Mouse (Mus musculus) fibroblast of lung, adult 2 months (primary cell): ENCODE results near the gene Alg11.

ENCODE experiments used
- DNase-seq: peaks from one replicate; pipeline ENCODE4 v3.0.0-alpha.2; 2011; ENCODE audit warnings: low read depth

Alg11 gene

DNA sequence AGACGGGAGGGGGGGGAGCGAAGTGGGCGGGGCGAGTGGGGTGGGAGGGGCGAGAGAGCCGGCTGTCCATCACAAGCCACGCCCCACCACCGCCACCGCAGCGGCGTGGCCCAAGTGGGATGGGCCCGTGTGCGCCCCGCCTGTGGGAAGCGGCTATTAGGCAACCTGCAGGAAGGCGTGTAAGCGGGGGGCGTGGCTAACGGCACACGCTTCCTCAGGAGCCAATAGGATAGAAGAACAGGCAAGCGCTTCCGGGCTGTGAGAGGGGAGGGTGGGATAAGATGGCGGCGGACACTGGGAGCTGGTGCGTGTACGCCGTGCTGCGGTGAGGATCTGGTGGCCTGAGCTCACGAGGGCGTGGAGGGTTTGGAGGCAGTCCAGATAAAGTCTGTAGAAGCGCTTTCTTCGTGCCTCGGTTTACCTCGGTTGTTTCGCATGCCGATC is at the start of gene Alg11:
TSS of gene Alg11 (plus strand) at position 276 of the 444 bp plus-strand sequence.
- peak; percentile 89 for DNase-seq

DNA sequence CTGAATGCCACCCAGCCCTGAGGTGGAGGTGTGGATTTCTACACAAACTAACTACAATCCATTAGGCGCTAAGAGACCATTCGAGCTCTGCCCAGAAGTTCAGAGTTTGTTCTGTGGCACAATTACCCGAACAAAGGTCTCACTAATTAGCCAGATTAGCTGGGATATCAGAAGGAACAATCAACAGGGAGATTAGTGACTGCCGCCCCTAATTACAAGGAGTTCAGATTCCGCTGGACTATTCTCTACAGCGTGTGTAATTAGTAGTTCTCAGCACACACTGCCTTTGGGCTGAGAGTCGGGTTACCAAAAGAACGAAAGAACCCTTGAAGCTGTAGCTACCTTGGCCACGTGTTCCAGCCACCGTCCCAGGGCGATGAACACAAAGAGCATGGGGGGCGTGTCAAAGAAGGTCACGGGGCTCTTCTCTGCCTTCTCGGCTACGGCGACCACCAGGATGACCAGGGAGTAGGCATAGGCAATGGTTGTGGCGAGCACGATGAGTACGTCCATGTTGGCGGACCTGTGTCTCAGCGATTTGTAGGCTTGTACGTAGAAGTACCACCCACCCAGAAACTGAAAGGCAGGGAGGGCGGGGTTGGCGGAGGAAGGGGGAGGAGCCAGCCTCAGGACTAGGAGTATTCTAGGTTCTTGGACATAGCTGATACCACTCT is 47.4 kb upstream of the Alg11 start:
- no peak for DNase-seq

DNA sequence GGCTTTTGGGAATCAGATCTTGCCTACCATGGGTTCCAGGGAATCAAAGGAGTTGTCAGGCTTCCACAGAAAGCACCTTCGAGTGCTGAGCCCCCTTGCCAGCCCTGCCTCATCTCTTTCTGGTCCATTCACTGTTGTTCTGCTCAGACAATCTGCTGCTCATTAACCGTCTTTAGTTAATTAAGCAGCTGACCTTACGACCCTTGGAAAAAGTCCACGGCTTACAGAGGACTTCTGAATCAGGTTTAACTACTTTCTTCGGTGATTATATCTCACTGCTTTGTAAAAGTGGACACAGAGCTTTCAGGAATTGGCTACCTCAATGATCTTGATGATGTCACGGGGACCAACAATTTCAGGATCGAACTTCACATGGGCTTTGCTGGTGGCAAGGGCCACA is 42.8 kb upstream of the Alg11 start:
- no peak for DNase-seq

DNA sequence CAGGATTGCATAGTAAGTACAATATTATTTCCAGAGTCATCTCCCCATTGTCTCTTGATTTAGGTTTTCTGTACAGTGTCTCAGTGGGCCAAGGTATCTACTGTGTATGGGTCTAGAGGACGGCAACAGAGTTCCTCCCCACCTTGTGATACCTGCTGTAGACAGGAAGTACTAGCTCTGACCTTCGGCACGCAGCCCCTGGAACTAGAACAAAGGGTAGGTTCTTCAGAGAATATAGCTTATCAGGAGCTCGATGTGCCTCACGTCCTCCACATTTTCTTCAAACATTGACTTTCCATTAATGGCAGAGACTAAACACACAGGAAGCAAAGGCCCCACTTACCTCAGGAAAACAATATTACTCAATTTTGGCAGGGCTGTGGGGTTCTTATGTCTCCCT is 41.0 kb upstream of the Alg11 start:
- no peak for DNase-seq

DNA sequence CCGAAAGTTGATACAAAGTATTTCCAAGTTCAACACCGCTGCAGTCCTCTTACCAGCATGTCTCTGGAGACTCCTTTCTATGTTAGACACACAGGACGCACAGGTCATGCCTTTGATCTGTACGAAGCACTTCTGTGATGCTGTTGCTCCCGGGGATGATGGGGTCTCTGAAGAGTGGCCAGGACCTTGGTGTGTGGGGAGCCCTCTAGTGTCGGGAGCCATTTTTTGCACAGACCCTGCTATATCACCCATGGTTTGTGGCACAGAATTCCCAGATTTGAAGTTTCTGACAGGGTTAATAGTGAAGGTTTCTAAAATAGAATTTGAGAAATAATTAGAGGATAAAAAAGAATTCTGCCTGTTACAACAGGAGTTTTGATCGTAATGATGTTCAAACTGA is 38.3 kb upstream of the Alg11 start:
- DNase-seq = no peak

DNA sequence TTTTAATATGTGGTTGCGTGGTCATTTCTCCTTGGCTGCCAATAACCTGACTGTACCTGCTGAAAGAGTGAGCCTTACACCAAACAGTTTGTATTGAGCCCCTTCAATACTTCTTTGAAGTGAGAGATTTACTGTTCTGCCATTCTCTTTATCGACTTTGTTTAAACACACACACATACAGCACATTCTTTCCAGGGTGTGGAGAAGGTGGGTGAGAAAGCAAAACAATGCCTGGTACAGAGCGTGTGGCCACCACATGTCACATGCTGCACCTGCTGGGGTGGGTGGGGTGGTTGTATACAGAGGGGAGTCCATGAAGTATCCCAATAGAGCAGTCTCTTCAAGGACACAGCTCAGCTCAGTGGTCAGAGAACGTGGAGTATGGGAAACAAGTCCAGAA is 35.3 kb upstream of the Alg11 start:
- DNase-seq = no peak

DNA sequence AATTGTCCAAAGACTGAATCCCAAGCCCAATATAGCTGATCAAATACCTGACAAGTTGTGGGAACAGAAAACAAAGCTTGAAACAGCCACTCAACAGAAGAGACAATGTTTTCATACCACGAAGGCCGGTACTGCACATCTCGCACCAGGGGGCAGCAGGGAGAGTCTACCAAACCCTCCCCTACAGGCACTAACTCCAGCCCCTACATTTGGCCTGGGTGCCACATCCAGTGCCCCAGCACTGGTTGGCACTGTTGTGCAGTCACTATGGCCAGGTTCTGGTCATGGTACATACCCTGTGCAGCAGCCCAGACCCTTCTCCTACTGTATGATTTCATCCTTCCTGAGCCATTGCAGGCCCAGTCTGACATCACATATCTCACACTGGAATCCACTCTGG is 31.5 kb upstream of the Alg11 start:
- DNase-seq = no peak

DNA sequence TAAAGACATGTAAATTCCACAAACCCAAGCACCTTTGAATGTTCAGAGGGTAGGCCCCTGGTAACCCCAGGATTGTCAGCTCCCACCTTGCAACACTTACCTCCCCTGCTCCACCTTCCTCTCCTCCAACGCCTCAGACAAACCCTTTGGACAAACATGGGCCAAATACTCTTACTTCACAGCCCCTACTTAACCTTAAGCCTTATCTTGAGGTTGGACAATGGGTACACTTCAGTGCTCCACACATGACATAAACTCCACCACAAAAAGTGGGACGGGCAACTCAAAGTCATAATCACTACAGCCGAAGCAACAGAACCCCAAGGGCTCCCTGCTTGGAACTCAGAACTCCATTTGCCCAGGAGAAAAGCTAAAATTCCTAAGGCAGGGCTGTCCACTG is 29.5 kb upstream of the Alg11 start:
- no peak for DNase-seq

DNA sequence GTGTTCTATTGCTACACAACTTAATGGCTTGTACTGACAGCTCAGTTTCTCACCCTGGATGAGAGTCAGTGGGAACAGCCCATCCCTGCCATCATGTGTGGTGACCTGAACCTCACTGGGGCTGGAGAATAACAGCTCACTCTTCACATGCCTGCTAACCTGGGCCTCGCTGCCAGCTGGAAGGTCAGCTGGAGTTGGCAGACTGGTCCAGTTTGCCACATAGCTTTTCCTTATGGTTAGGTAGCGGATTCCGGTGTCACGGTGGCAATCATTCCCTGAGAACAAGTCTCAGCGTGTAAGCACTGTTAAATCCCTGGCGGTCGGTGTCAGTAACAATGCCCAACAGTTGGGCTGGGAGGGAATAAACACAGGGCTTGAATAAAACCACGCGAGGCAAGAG is 24.4 kb upstream of the Alg11 start:
- DNase-seq = no peak

DNA sequence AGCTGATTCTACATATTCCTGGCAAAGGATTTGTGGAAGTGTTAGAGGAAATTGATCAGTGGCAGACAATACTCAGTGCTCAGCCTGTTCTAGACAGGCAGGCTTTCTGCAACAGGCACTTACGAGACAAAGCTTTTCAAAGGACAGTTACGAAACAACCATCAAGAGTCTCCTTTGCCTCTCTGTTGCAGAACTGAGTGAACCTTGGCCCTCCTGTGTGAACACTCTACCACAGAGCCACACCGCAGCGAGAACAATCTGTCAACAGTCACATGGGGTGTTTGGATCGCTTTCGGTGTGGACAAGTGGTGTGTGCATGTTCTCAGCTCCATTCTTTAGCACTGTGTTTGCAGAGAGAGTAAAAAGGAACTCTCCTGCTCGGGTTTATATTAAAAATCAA is 23.5 kb upstream of the Alg11 start:
- DNase-seq = no peak

DNA sequence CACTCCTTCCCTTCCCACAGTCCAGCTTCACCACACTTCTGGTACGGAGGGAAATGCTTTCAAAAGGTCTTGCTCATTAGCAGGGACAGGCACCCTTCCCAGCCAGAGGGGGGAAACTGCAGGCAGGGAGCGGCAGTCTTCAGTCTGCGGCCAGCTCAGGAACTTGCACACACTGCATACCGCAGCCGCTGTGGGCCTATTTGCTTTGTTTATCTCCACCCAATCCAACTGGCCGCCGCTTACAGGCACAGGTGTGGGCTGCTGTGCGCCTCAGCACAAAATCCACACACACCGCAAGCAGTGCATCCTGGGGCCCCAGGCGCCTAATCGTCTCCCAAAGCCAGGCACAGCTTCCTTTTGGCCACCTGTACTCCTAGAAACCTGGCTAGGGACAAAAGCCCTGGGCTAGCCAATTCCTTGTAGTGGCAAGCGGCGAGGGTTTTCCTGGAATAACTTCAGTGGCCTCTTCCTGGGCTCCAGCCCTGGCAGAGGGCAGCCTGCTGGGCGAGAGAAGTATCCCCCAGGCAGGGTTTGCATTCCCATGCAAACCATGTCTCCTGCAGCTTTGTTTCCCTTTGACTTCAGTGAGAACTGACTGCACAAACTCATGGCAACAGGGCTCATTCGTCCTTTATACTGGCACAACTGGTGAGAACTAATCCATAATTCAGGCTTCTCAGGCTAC is 20.9 kb upstream of the Alg11 start:
- DNase-seq = no peak

DNA sequence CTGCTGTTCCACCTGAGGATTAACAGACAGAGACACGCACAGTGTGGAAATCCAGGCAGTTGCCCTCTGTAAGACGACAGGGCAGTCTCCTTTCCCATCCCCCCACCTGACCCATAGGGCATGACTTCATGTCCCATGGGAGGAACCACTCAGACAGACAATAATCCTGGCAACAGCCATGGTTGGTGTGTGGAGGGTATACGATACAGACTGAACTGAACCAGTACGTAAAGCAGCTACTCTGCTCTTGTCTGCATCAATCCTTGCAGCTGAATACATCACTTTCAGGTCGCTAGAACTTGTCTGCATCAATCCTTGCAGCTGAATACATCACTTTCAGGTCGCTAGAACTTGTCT is 20.4 kb upstream of the Alg11 start:
- no peak for DNase-seq

DNA sequence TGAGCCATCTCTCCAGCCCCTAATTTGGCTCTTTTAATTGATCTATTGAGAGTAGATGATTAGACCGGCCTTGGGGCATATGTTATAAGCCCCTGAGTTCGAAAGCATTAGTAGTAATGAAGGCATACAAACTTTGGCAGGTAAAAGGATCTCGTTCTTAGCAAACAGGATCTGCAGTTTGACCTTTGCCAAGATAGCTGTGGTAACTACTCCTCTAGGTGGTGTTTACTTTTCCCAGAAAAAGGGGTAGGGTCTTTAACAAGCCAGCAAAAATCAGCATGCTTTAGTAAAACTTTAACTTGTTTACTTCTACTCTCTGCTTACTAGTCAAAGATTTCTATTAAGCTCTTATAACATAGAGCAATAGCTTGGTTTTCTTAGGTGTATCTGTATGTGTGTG is 18.0 kb upstream of the Alg11 start:
- no peak for DNase-seq

DNA sequence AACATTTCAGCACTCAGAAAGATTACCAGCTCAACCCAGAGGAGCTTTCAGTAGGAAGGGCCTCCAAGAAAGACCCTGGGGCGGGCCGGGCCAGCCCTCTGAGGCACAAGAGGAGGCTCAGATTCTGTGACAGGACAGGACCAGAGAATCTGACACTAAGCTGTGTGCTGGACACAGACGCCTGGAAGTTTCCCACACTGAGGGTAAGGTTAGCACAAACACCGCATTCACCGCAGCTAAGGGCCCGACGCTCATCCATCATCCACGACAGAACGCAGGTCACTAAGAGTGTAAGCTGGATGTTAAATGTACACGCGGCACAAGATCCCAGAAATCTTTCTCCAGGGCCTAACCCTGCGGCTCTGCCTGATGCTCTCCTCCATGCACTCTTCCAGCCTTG is 16.8 kb upstream of the Alg11 start:
- DNase-seq = no peak

DNA sequence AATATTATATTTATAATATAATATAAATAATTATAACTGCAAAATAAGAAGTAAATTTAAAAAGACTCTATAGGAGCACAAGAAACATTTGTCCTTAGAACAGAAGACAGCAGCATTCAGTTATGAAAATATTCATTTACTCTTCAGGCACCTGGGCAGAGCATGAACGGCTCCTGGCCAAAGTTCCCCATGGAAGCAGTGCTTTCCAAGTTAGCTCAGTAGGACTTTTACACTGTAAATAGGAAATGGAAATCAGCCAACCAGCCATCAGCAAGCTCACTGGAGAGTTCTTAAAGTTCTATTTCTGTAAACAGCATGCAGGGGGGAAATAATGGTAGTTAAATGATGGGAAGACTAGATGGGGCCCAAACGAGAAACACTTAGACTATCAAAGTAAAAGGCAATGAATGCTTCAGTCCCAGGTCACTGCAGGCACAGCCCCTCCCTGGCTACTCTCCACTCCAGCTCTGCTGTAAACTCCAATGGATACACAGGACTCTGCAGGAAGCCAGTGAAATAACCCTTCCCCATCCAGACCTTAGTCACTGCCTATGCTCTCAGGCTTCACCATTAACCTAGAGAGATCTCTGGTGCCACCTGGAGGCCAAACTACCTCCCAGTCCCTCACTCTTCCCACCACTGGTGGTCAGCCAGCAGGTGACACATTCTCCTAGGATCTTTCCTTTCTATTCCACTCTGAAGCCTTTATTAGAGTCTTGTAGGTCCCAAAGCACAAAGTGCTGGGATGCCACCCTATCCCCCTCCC is 12.6 kb upstream of the Alg11 start:
- no peak for DNase-seq

DNA sequence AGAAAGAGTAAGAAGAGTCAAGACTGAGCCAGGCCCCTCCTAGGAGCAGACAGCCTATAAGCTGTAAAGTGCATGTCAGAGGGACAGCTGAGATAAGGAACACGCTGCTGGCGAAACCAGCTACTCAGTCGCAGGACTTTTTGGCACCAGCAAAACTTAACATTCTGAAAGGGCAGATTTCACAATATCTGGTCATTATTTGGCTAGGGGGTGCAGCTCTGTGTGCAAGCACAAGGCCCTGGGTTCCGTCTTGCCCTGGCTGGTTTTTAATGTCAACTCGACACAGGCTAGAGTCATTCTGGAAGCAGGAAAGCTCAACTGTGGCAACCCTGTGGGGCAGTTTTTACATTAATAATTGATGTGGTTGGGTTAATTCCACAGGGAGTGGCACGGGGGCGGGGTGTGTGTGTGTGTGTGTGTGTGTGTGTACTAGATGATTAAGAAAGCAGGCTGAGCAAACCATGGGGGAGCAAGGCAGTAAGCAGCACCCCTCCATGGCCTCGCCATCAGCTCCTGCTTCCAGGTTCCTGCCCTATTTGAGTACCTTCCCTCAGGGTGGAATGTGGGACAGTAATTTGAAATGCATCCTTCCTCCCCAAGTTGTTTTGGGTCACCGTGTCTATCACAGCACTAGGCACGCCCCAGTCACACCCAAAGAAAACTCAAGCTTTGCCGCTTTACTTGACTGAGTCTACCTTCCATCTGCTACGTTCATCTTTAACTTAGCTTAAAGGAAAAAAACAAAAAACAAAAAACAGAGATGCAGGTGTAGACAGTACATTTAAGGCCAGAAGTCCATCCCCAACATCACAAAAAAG is 5.6 kb upstream of the Alg11 start:
- no peak for DNase-seq

DNA sequence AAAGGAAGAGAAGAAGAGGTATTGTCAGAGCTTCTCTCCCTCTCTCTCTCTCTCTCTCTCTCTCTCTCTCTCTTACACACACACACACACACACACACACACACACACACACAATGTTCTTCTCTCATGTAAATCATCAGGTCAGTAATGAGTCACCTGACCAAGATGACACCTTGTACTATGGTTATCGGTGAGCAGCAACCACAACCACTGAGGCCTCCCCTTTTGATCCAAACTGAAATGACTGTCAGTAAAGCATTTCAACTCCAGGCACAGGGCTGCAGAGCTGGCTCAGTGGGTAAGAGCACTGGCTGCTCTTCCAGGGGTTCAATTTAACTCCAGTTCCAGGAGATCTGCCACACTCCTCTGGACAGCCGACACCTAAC is 5.0 kb upstream of the Alg11 start:
- DNase-seq = no peak

DNA sequence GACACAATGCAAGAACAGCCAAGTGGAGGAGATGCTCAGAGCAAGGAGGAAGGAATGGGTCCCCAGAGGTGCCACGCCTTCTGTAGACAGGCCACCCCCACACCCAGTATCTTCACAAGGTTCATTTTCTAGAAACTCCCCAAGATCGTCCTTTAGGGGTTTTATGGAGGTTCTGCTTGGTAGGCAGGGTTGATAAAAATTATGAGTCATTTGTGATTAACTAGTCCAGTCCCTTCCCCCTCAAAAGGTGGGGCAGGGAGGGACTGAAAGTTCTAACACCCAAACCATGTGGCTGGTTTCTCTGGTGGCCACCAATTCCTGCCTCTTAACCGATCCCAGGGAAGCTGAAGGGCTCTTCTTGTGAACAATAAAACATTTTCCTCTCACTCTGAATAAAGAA is 3.7 kb upstream of the Alg11 start:
- DNase-seq = no peak

DNA sequence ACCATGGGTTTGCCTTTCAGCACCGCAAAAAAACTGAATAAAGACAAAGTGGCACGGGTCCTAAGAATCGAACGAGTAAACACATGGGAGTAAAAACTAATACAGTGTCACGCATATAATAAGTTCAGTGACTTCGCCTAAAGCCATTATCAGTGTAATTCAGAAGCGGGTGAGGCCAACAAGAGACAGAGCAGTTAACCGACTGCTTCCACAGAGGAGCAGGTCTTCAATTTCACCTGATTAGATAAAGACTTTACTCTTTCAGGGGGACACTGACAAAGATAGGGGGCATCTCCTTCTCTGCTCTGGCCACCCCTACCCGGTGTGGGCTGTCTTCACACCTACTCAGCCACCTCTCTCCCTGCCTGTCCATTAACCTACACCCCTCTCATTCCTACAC is 2.2 kb upstream of the Alg11 start:
- no peak for DNase-seq

DNA sequence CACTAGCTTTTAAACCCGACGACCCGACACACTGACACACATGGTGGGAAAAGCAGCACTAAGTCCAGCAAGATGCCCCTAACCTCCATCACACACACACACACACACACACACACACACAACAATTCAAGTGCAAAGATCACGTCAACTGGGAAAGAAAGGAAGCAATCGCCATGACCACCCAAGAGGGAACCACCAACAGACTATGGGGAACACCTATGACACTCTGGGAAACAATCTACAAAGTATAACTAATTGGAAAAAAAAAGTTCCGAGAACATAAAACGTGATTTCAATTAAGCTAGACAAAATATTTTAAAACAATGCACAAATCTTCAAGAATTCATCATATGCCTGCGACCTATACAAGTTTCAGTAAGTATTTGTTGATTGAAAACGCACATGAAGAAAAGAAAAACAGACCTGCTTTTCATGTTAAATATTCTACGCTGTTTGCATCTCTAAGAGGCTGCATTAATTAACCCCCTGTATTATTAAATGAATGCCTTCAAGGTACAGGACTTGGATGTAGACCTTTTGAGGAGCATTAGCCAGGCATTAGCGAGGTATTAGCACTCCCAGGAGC is 1.3 kb upstream of the Alg11 start:
- DNase-seq = no peak

DNA sequence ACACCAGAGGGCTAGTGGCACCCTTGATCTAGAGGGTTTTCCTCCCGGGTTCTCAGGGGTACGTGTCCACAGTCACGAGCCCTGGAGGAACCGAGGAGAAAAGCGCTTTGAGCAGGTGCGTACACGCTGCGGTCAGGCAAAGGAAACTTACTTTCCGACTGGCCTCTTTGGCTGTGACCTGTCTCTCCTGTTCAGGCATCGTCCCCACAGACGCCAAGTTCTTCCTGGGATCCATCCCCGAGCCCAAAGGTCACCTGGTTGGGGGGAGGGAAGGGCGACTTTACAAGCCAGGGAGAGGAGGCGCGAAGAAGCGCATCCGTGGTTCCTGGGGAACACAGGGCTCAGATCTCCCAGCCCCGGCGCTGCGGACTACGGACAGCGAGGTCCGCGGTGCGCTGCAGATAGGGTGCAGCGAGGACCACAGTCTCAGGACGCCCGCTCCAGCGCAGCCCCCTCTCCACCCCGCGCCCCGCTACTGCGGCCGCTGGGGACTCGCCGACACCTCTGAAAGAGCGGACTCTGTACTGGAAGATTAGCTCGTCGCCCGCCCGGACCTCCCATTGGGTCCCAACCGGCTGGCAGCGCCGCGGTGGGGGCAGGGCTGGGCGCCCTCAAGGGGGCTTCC is 588 bp upstream of the Alg11 start, which contains the start of gene Atp7b:
TSS of gene Atp7b (minus strand) at position 485 of the 625 bp plus-strand sequence.
- DNase-seq = no peak

DNA sequence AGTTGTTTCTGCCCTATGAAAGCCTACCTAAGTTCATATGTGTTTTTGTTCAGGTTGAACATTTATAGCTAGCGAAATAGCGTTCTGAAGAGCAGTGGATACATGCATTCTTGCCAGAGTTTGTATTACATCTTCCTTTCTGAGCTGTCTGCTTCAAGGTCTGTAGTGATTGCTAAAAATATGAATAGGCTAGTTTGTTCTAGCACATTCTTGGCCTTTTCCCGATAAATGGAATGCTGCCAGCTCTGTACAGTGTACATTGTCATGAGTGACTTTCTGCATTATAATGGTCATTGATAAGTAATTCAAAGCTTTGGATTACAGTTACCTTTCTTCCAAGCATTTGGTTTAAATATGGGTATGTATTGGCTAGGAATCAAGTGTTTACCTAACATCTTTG is 605 bp downstream of the Alg11 start:
- DNase-seq = no peak
